Mouse (Mus musculus): Measurements from ENCODE around the gene Sfxn4. TPM values are rescaled to one million over a fixed set of nuclear protein-coding genes. Genes with fewer than 3 reads are reported as not detected.

The Sfxn4 gene
- total RNA-seq, 2 experiments from 2014 or later = 6.4 to 7.1 TPM

Other genes starting within 250 kb of the Sfxn4 start
- gene Nanos1, start 105.5 kb downstream of the Sfxn4 start, total RNA-seq (2021) = 1 to 10 TPM; 1.6 TPM
- gene Eif3a, start 70.8 kb downstream of the Sfxn4 start, total RNA-seq (2021) = 100 to 1,000 TPM; 147 to 186 TPM
- gene Fam45a, start 49.9 kb downstream of the Sfxn4 start, total RNA-seq (2021) = 10 to 100 TPM; 39.1 to 40.5 TPM
- 100 to 1,000 TPM; 564 to 802 TPM for gene Prdx3, start 13.1 kb upstream of the Sfxn4 start, total RNA-seq (2021)
- gene Grk5, start 28.3 kb upstream of the Sfxn4 start, total RNA-seq (2021) = 10 to 100 TPM; 23.3 to 47.1 TPM

All from adrenal gland, adult 18-20 months (tissue).